Mouse (Mus musculus): ENCODE measurements around the gene Pdcd1. TPM values are rescaled to one million over a fixed set of nuclear protein-coding genes. Genes with fewer than 3 reads are reported as not detected.
"Not testable (repeated sequence)": the region's sequence is repeated elsewhere in the genome, so short reads cannot be mapped to it uniquely, and the experiment has no call there.

Gene Pdcd1
- polyA plus RNA-seq, 1 experiment: 0.12 TPM

- no peak for DNase-seq (ENCODE audit: low spot score)
Measured at GRCm38 (mm10) chr1:94033075-94033602, 19.2 kb downstream of the Pdcd1 start.

- DNase-seq (ENCODE audit: low spot score): no peak
Measured at GRCm38 (mm10) chr1:94028741-94029140, 23.6 kb downstream of the Pdcd1 start.

GRCm38 (mm10) chr1:94027506-94028108, 24.7 kb downstream of the Pdcd1 start:
- no peak for DNase-seq (ENCODE audit: low spot score)

GRCm38 (mm10) chr1:94020151-94020550, 32.2 kb downstream of the Pdcd1 start, which contains the start of gene Neu4:
Gene Neu4, plus strand, starts transcription at chr1:94020451.
- DNase-seq (ENCODE audit: low spot score): no peak

GRCm38 (mm10) chr1:94011643-94012042, 40.7 kb downstream of the Pdcd1 start:
- no peak for DNase-seq (ENCODE audit: low spot score)

GRCm38 (mm10) chr1:94008826-94009225, 43.5 kb downstream of the Pdcd1 start:
- not testable (repeated sequence) for DNase-seq (ENCODE audit: low spot score)

GRCm38 (mm10) chr1:94005954-94006506, 46.3 kb downstream of the Pdcd1 start:
- not testable (repeated sequence) for DNase-seq (ENCODE audit: low spot score)

GRCm38 (mm10) chr1:94001023-94001422, 51.3 kb downstream of the Pdcd1 start:
- DNase-seq (ENCODE audit: low spot score): no peak

- DNase-seq (ENCODE audit: low spot score): not testable (repeated sequence)
Measured at GRCm38 (mm10) chr1:93991491-93991890, 60.9 kb downstream of the Pdcd1 start.

GRCm38 (mm10) chr1:93991068-93991467, 61.3 kb downstream of the Pdcd1 start:
- DNase-seq (ENCODE audit: low spot score): not testable (repeated sequence)

- DNase-seq (ENCODE audit: low spot score): not testable (repeated sequence)
Measured at GRCm38 (mm10) chr1:93990209-93990608, 62.1 kb downstream of the Pdcd1 start, which contains the start of gene Gal3st2c. Gene Gal3st2c, plus strand, starts transcription at chr1:93990509.

- no peak for DNase-seq (ENCODE audit: low spot score)
Measured at GRCm38 (mm10) chr1:93988786-93989185, 63.6 kb downstream of the Pdcd1 start.

Other genes with a start within 250 kb of the Pdcd1 start
- 12.4 and 14.2 TPM in 2 replicates for gene Ing5, start 248.6 kb downstream of the Pdcd1 start, polyA plus RNA-seq (2012; rRNA removed)
- gene D2hgdh, start 227.6 kb downstream of the Pdcd1 start, polyA plus RNA-seq (2012; rRNA removed): 20.8 and 23.3 TPM in 2 replicates
- 0.16 and 0.32 TPM in 2 replicates for gene Gal3st2, start 191.2 kb downstream of the Pdcd1 start, polyA plus RNA-seq (2012; rRNA removed)
- gene Gal3st2b, start 134.2 kb downstream of the Pdcd1 start, polyA plus RNA-seq (2012; rRNA removed): 0.06 TPM in 1 of 2 replicates, not detected in the other
- gene Gal3st2c, start 62.0 kb downstream of the Pdcd1 start, polyA plus RNA-seq (2012; rRNA removed): not detected in 2 replicates
- not detected in 2 replicates for gene Neu4, start 32.1 kb downstream of the Pdcd1 start, polyA plus RNA-seq (2012; rRNA removed)

Measured in urinary bladder, adult 2 months (tissue).